Mouse (Mus musculus): ENCODE results near the gene Tmeff2. TPM values are rescaled to one million over a fixed set of nuclear protein-coding genes. Genes with fewer than 3 reads are reported as not detected.
A peak's percentile ranks its signal among the peaks of the same experiment; 100 is the strongest.
"Not testable (repeated sequence)": the region's sequence is repeated elsewhere in the genome, so short reads cannot be mapped to it uniquely, and the experiment has no call there.

Tmeff2 gene
- 2.4 and 3.4 TPM in 2 replicates for polyA plus RNA-seq (2015; fragmentation: Nextera tagmentation; extraction: Ambion mirVana)

DNA sequence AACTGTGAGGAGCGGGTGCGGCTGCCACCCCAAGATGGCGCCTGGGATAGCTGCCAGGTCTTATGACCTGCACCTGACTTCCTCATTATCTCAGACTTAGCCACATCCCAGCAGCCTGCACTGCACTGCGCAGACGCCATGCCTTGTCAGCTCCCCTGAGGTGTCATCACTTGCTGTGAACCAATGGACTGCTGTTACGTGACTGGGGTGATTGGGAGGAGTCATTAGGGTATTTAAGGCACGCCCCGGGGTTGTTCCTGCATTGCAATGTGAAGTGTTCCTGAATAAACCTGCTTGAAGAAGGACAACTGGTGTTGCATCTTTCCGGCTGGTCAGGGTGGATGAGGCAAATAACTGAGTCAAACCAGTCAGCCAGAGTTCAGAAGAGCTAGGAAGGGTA lies at the start of gene Tmeff2:
Tmeff2 (plus strand) TSS at position 262 of the 400 bp plus-strand sequence.
- H3K27ac ChIP-seq; H3K4me2 ChIP-seq; H3K9ac ChIP-seq; H3K4me3 ChIP-seq; H3K4me1 ChIP-seq; ATAC-seq (ENCODE audit: borderline replicate concordance, extremely low read depth, low FRiP score, low TSS enrichment); H3K36me3 ChIP-seq; H3K9me3 ChIP-seq; H3K27me3 ChIP-seq: not testable (repeated sequence)
- 86% methylated on average over 9 of the region's 9 CpGs for WGBS

DNA sequence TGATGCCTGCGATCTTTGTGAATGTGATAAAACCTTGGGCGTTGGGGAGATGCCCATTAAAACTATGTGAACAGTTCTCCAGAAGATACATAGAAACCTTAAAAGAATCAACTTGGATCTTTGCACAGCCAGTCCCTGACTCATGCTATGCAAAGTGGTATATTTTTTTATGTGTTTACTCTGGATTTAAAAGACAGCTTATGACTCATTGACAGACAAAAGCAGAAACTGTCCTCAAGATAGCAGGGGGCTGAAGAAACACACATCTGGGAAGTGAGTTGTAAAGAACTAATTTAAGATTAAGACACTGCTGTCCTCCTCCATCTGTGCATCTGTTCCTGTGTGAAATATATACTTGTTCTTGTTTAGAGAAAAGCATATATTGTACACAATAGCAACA lies 38.9 kb upstream of the Tmeff2 start:
- H3K9ac ChIP-seq, result no peak overlapping the region
- 75% methylated on average over 2 of the region's 2 CpGs for WGBS
- no peak overlapping the region for H3K27ac ChIP-seq
- H3K4me2 ChIP-seq, result no peak overlapping the region
- no peak overlapping the region for H3K4me3 ChIP-seq
- no peaks in the 10 kb centered on the region for H3K36me3 ChIP-seq
- ATAC-seq (ENCODE audit: borderline replicate concordance, extremely low read depth, low FRiP score, low TSS enrichment), result no peak
- no peaks in the 10 kb centered on the region for H3K4me1 ChIP-seq
- no peaks in the 10 kb centered on the region for H3K27me3 ChIP-seq
- H3K9me3 ChIP-seq, result no peaks in the 10 kb centered on the region

GRCm38 (mm10) chr1:50897696-50898095 lies 2.8 kb upstream of the Tmeff2 start:
- no peak for ATAC-seq (ENCODE audit: borderline replicate concordance, extremely low read depth, low FRiP score, low TSS enrichment)
- no peak overlapping the region for H3K9ac ChIP-seq
- no peak overlapping the region for H3K27ac ChIP-seq
- 87% methylated on average over 6 of the region's 6 CpGs for WGBS
- H3K9me3 ChIP-seq, result no peaks in the 10 kb centered on the region
- H3K4me2 ChIP-seq, result no peak overlapping the region
- no peak overlapping the region for H3K4me3 ChIP-seq
- H3K36me3 ChIP-seq, result no peaks in the 10 kb centered on the region
- H3K27me3 ChIP-seq, result no peaks in the 10 kb centered on the region
- no peaks in the 10 kb centered on the region for H3K4me1 ChIP-seq

DNA sequence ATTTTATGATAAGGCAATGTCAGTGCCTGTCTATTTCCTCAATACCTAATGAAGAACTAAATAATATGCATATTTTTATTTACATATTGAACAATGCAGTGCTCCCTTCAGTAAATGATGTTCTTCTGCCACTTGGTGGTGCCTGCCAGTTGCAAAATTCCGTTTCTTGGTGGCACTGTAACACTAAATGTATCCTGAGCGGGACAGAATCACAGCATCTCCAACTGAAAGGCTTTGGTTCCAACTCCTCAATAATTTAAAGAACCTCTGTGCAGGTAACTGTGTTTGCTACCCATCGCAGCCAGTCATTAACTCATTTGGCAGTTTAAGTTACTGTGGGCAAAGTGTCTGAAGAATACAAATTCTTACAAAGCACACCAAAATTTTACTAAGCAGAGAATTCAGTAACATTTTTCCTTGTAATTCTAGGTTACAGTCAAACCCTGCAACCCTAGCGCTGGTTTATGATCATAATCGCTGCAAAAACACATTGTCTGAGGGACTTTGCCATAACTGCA lies 24.4 kb downstream of the Tmeff2 start:
- no peak for ATAC-seq (ENCODE audit: borderline replicate concordance, extremely low read depth, low FRiP score, low TSS enrichment)
- no peaks in the 10 kb centered on the region for H3K9me3 ChIP-seq
- WGBS, result 48% methylated on average over 5 of the region's 5 CpGs
- H3K9ac ChIP-seq, result no peak overlapping the region
- no peak overlapping the region for H3K4me3 ChIP-seq
- peaks cover 14% of the 10 kb centered on the region for H3K4me1 ChIP-seq
- no peaks in the 10 kb centered on the region for H3K36me3 ChIP-seq
- peaks cover 42% of the 10 kb centered on the region; the same call in 1 of the 2 replicates for H3K27me3 ChIP-seq
- no peak overlapping the region for H3K4me2 ChIP-seq
- H3K27ac ChIP-seq, result no peak overlapping the region

DNA sequence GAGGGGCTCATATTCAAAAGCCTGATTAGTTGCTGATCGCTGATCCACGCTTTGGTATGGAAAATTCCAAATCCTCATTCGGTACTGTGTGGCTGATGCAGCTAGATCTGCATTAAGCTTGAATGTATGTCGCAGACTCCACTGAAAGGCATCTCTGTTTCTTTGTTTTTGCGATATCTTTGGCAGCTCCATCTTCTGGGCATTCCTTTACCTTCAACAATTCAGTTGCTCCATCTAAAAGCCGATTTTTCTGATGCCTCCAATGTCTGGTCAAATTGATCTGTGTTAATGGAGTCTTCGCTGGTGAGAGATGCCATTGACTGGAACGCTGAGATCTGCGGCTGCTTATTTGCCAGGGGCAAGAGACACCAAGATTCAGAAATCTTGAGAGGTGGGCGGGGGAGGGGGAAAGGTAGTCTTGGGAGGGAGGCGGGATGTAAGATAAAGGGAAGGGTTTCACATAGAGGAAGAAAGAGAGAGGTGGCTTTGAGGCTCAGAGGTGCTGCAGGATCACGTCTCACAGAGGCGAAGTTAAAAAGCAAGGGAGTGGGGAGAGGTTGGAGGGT lies 25.0 kb downstream of the Tmeff2 start:
- H3K27me3 ChIP-seq, result peaks cover 42% of the 10 kb centered on the region; the same call in 1 of the 2 replicates
- no peaks in the 10 kb centered on the region for H3K36me3 ChIP-seq
- no peak overlapping the region for H3K27ac ChIP-seq
- WGBS, result 12% methylated on average over 13 of the region's 13 CpGs
- H3K9me3 ChIP-seq, result no peaks in the 10 kb centered on the region
- H3K4me2 ChIP-seq, result no peak overlapping the region
- no peak overlapping the region for H3K9ac ChIP-seq
- no peak for ATAC-seq (ENCODE audit: borderline replicate concordance, extremely low read depth, low FRiP score, low TSS enrichment)
- no peak overlapping the region for H3K4me3 ChIP-seq
- H3K4me1 ChIP-seq, result peaks cover 14% of the 10 kb centered on the region

- peak overlapping the region; percentile 98 for H3K4me2 ChIP-seq
- no peaks in the 10 kb centered on the region for H3K9me3 ChIP-seq
- no peak overlapping the region for H3K27ac ChIP-seq
- peaks cover 42% of the 10 kb centered on the region; the same call in 1 of the 2 replicates for H3K27me3 ChIP-seq
- H3K4me3 ChIP-seq, result peak overlapping the region; percentile 57
- H3K9ac ChIP-seq, result peak overlapping the region; percentile 39
- H3K4me1 ChIP-seq, result peaks cover 14% of the 10 kb centered on the region
- H3K36me3 ChIP-seq, result no peaks in the 10 kb centered on the region
- WGBS, result 3% methylated on average over 23 of the region's 23 CpGs
- ATAC-seq (ENCODE audit: borderline replicate concordance, extremely low read depth, low FRiP score, low TSS enrichment), result peak; percentile 63
Observed at GRCm38 (mm10) chr1:50926374-50927060, 26.1 kb downstream of the Tmeff2 start.

DNA sequence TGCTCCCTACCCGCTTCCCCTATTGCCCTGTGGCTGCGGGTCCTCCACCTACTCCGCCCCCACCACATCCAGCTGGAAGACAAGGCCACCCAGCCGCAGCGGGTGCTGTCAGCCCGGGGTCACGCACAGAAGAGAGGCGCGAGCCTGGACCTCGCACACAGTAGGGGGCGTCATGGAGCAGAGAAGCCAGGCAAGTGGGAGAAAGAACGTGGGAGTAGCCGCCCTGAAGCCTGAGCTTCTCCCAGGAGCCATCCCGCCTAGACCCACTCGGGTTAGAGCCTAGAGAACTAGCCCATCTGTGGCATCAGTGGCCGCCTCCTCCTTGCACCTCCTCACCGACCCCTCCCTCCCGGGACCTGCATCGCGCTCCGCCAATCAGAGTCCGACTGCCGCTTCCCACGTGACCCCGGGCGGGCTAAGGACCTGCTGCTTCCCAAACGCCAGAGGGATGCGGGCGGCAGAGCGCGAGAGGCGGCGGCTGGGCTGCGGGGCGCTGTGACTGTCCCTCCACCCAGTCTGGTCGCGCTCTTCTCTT lies 26.7 kb downstream of the Tmeff2 start:
- no peaks in the 10 kb centered on the region for H3K36me3 ChIP-seq
- peak overlapping the region; percentile 98 for H3K4me2 ChIP-seq
- peak overlapping the region; percentile 39 for H3K9ac ChIP-seq
- H3K27me3 ChIP-seq, result peaks cover 42% of the 10 kb centered on the region; the same call in 1 of the 2 replicates
- under 1% methylated on average over 37 of the region's 37 CpGs for WGBS
- no peaks in the 10 kb centered on the region for H3K9me3 ChIP-seq
- H3K4me3 ChIP-seq, result peak overlapping the region; percentile 57
- H3K4me1 ChIP-seq, result peaks cover 14% of the 10 kb centered on the region
- peak; percentile 97 for ATAC-seq (ENCODE audit: borderline replicate concordance, extremely low read depth, low FRiP score, low TSS enrichment)
- no peak overlapping the region for H3K27ac ChIP-seq

- WGBS, result under 1% methylated on average over 35 of the region's 35 CpGs
- no peaks in the 10 kb centered on the region for H3K9me3 ChIP-seq
- H3K27ac ChIP-seq, result no peak overlapping the region
- peak overlapping the region; percentile 57 for H3K4me3 ChIP-seq
- peaks cover 14% of the 10 kb centered on the region for H3K4me1 ChIP-seq
- peak overlapping the region; percentile 98 for H3K4me2 ChIP-seq
- no peaks in the 10 kb centered on the region for H3K36me3 ChIP-seq
- peak; percentile 46; the same call in 1 of the 2 replicates for ATAC-seq (ENCODE audit: borderline replicate concordance, extremely low read depth, low FRiP score, low TSS enrichment)
- peak overlapping the region; percentile 28 for H3K9ac ChIP-seq
- H3K27me3 ChIP-seq, result peaks cover 42% of the 10 kb centered on the region; the same call in 1 of the 2 replicates
Observed at GRCm38 (mm10) chr1:50927679-50928187, 27.3 kb downstream of the Tmeff2 start.

DNA sequence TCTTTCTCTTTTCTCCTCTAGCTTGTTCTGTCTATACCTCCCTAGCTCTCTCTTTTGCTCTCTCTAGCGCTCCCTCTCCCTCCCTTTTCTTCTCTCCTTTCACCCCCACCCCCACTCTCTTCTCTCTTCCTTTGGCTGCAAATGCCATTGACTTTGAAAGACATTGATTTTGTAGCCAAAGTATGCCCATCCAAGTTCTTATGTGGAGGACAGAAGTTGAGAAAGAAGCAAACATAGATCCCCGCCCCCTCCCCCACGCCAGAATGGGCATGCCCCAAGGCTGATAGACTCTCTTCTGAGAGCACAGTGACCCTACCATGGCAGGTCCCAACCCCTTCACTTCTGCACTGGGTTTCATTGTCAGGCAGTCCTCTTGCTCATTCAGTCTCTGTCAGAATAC lies 28.3 kb downstream of the Tmeff2 start:
- no peak overlapping the region for H3K4me2 ChIP-seq
- H3K36me3 ChIP-seq, result no peaks in the 10 kb centered on the region
- WGBS, result 21% methylated on average over 3 of the region's 3 CpGs
- peaks cover 14% of the 10 kb centered on the region for H3K4me1 ChIP-seq
- H3K4me3 ChIP-seq, result no peak overlapping the region
- H3K27ac ChIP-seq, result no peak overlapping the region
- H3K27me3 ChIP-seq, result peaks cover 39% of the 10 kb centered on the region; the same call in 1 of the 2 replicates
- no peaks in the 10 kb centered on the region for H3K9me3 ChIP-seq
- ATAC-seq (ENCODE audit: borderline replicate concordance, extremely low read depth, low FRiP score, low TSS enrichment), result no peak
- no peak overlapping the region for H3K9ac ChIP-seq

- WGBS, result 71% methylated on average over 2 of the region's 2 CpGs
- Histone ChIP-seq H3K4me1 (no peaks in the 10 kb centered on the region), H3K9ac (no peak overlapping the region), H3K27ac (no peak overlapping the region), H3K4me2 (no peak overlapping the region), H3K36me3 (no peaks in the 10 kb centered on the region), H3K9me3 (no peaks in the 10 kb centered on the region), H3K4me3 (no peak overlapping the region), H3K27me3 (no peaks in the 10 kb centered on the region)
- no peak for ATAC-seq (ENCODE audit: borderline replicate concordance, extremely low read depth, low FRiP score, low TSS enrichment)
Observed at GRCm38 (mm10) chr1:50935076-50935475, 34.6 kb downstream of the Tmeff2 start.

GRCm38 (mm10) chr1:50935484-50935883 lies 35.0 kb downstream of the Tmeff2 start:
- no peaks in the 10 kb centered on the region for H3K4me1 ChIP-seq
- H3K4me3 ChIP-seq, result no peak overlapping the region
- ATAC-seq (ENCODE audit: borderline replicate concordance, extremely low read depth, low FRiP score, low TSS enrichment), result no peak
- WGBS, result 58% methylated on average over 2 of the region's 2 CpGs
- no peaks in the 10 kb centered on the region for H3K36me3 ChIP-seq
- H3K4me2 ChIP-seq, result no peak overlapping the region
- H3K27me3 ChIP-seq, result no peaks in the 10 kb centered on the region
- H3K9ac ChIP-seq, result no peak overlapping the region
- H3K9me3 ChIP-seq, result no peaks in the 10 kb centered on the region
- H3K27ac ChIP-seq, result no peak overlapping the region

Data from lung, embryonic 15.5 days (tissue).